Mouse (Mus musculus) lung, postnatal 0 days (tissue): ENCODE data around the gene Clrn1.

Source experiments
- CTCF ChIP-seq: IDR thresholded peaks from 2 replicates; pipeline ENCODE4 v1.5.1; 2016; ENCODE audit warnings: antibody characterized with exemption, mild to moderate bottlenecking
- EP300 ChIP-seq: IDR thresholded peaks from 2 replicates; pipeline ENCODE4 v1.6.1; 2016; ENCODE audit warnings: antibody characterized with exemption, mild to moderate bottlenecking, control low read depth

DNA sequence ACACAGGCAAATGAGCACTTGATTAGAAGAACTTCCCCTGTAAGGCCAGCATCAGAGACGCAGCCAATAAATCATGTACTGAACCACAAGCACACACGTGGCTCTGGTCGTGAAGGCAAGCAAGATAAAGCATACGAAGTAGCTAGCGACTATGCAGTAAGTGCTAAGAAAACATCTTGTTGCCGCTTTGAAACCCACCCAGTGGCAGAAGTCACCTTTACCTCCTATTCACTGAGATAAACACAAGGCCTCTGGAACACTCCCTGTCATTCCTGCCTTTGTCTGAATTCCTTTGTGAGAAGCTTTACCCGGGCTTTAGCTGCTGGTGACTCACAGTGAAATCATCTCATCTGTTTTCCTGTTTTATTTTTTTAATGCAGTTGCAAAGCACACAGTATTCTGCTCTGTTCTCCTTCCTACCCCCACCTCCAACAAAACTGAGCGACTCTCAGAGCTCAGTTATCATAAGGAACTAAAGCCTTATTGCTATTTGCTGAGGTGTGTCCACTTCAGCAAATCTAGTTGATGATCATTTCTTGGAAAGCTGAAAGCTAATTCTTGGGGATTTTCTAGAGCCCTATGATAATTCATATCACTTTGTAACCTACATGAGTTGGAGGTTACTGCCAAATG, 2.1 kb downstream of the Clrn1 start:
- TF ChIP-seq CTCF (no peak), EP300 (no peak)
